Mouse (Mus musculus) midbrain, embryonic 11.5 days (tissue): ENCODE measurements around the gene Msl2. TPM values are rescaled to one million over a fixed set of nuclear protein-coding genes. Genes with fewer than 3 reads are reported as not detected.

ENCODE experiments used
- ATAC-seq: fragments of 200-750 bp; cut with Nextera tagmentation; 2 replicates; pipeline ENCODE4 v1.8.0; 2017; ENCODE audit warnings: moderate TSS enrichment, moderate library complexity; ENCODE audit not compliant: low FRiP score
- DNase-seq: peaks from one replicate; pipeline ENCODE4 v3.0.0; 2015; ENCODE audit warnings: low spot score; ENCODE audit errors: missing footprints
- H3K27ac ChIP-seq: fragments of 300-500 bp; sonication (generic); 2 replicates; pipeline ENCODE4 v1.5.1; 2014; ENCODE audit warnings: low read depth, low read length
- H3K27me3 ChIP-seq: fragments of 300-500 bp; sonication (generic); 2 replicates; pipeline ENCODE4 v1.6.1; 2014; ENCODE audit warnings: mild to moderate bottlenecking, low read length, moderate library complexity, mixed read lengths; ENCODE audit not compliant: control insufficient read depth, insufficient read depth
- H3K36me3 ChIP-seq: fragments of 300-500 bp; sonication (generic); 2 replicates; pipeline ENCODE4 v1.6.1; 2014; ENCODE audit warnings: mild to moderate bottlenecking, low read length, moderate library complexity, mixed read lengths; ENCODE audit not compliant: control insufficient read depth, insufficient read depth
- H3K4me1 ChIP-seq: fragments of 300-500 bp; sonication (generic); 2 replicates; pipeline ENCODE4 v1.6.1; 2014; ENCODE audit warnings: low read length; ENCODE audit not compliant: control insufficient read depth, insufficient read depth
- H3K4me2 ChIP-seq: fragments of 300-500 bp; sonication (generic); 2 replicates; pipeline ENCODE4 v1.6.1; 2014; ENCODE audit warnings: mild to moderate bottlenecking, moderate library complexity
- H3K4me3 ChIP-seq: fragments of 300-500 bp; sonication (generic); 2 replicates; pipeline ENCODE4 v1.5.1; 2014; ENCODE audit warnings: low read depth, low read length
- H3K9ac ChIP-seq: fragments of 300-500 bp; sonication (generic); 2 replicates; pipeline ENCODE4 v1.6.1; 2014; ENCODE audit warnings: low read length
- H3K9me3 ChIP-seq: fragments of 300-500 bp; sonication (generic); 2 replicates; pipeline ENCODE4 v1.6.1; 2016; ENCODE audit warnings: low read length; ENCODE audit not compliant: control insufficient read depth
- WGBS: fragments of 180-500 bp; shearing (Covaris S2); extraction: QIAGEN DNeasy Blood & Tissue Kit; methylation state at CpG from one replicate; pipeline ENCODE4 v1.1.7; 2014; 5-methylcytosine and 5-hydroxymethylcytosine counted together
- polyA plus RNA-seq: library from polyadenylated mRNA; unstranded; fragments of >200 nt; fragmentation: Nextera tagmentation; extraction: Ambion mirVana; gene quantifications from 2 replicates; pipeline ENCODE4 v1.2.1, GENCODE M21; 2014

Gene Msl2
- polyA plus RNA-seq, 1 experiment from 2014 or later: 6.0 TPM

GRCm38 (mm10) chr9:101104931-101105330 is 31.0 kb downstream of the Msl2 start:
- DNase-seq (peak; percentile 49), ATAC-seq (no peak)
- Histone ChIP-seq H3K27ac (no peak overlapping the region), H3K4me2 (no peak overlapping the region), H3K9me3 (no peaks in the 10 kb centered on the region), H3K9ac (no peak overlapping the region), H3K4me1 (no peaks in the 10 kb centered on the region), H3K27me3 (no peaks in the 10 kb centered on the region), H3K36me3 (peaks cover 7% of the 10 kb centered on the region; the same call in 1 of the 2 replicates), H3K4me3 (no peak overlapping the region)
- 89% methylated on average over 11 of the region's 11 CpGs for WGBS

- WGBS: 96% methylated on average over 6 of the region's 6 CpGs
- H3K4me3 ChIP-seq: no peak overlapping the region
- H3K4me2 ChIP-seq: no peak overlapping the region
- H3K9me3 ChIP-seq: no peaks in the 10 kb centered on the region
- H3K27ac ChIP-seq: no peak overlapping the region
- peaks cover 7% of the 10 kb centered on the region; the same call in 1 of the 2 replicates for H3K36me3 ChIP-seq
- DNase-seq: peak; percentile 71
- no peak for ATAC-seq
- no peak overlapping the region for H3K9ac ChIP-seq
- H3K27me3 ChIP-seq: no peaks in the 10 kb centered on the region
- no peaks in the 10 kb centered on the region for H3K4me1 ChIP-seq
Observed at GRCm38 (mm10) chr9:101105735-101106134, 31.8 kb downstream of the Msl2 start.

GRCm38 (mm10) chr9:101107386-101107785 is 33.5 kb downstream of the Msl2 start:
- Histone ChIP-seq H3K4me2 (no peak overlapping the region), H3K9ac (no peak overlapping the region), H3K36me3 (peaks cover 5% of the 10 kb centered on the region; the same call in 1 of the 2 replicates), H3K27me3 (no peaks in the 10 kb centered on the region), H3K9me3 (no peaks in the 10 kb centered on the region; the same call in 1 of the 2 replicates), H3K27ac (no peak overlapping the region), H3K4me1 (no peaks in the 10 kb centered on the region), H3K4me3 (no peak overlapping the region)
- 83% methylated on average over 3 of the region's 3 CpGs for WGBS
- no peak for DNase-seq
- ATAC-seq: no peak

- H3K36me3 ChIP-seq: peaks cover 5% of the 10 kb centered on the region; the same call in 1 of the 2 replicates
- H3K27ac ChIP-seq: no peak overlapping the region
- DNase-seq (peak; percentile 72), ATAC-seq (no peak)
- no peaks in the 10 kb centered on the region for H3K4me1 ChIP-seq
- H3K27me3 ChIP-seq: no peaks in the 10 kb centered on the region
- no peak overlapping the region for H3K4me2 ChIP-seq
- H3K4me3 ChIP-seq: no peak overlapping the region
- 69% methylated on average over 3 of the region's 3 CpGs for WGBS
- H3K9ac ChIP-seq: no peak overlapping the region
- H3K9me3 ChIP-seq: no peaks in the 10 kb centered on the region; the same call in 1 of the 2 replicates
Observed at GRCm38 (mm10) chr9:101110013-101110412, 36.1 kb downstream of the Msl2 start.

- WGBS: 81% methylated on average over 4 of the region's 4 CpGs
- H3K4me1 ChIP-seq: no peaks in the 10 kb centered on the region
- H3K9ac ChIP-seq: no peak overlapping the region
- no peak overlapping the region for H3K4me2 ChIP-seq
- no peak for DNase-seq
- H3K27ac ChIP-seq: no peak overlapping the region
- no peaks in the 10 kb centered on the region for H3K36me3 ChIP-seq
- no peak overlapping the region for H3K4me3 ChIP-seq
- no peaks in the 10 kb centered on the region; the same call in 1 of the 2 replicates for H3K9me3 ChIP-seq
- ATAC-seq: no peak
- no peaks in the 10 kb centered on the region for H3K27me3 ChIP-seq
Observed at GRCm38 (mm10) chr9:101113317-101113716, 39.4 kb downstream of the Msl2 start.

GRCm38 (mm10) chr9:101114182-101114884 is 40.4 kb downstream of the Msl2 start:
- no peaks in the 10 kb centered on the region; the same call in 1 of the 2 replicates for H3K9me3 ChIP-seq
- H3K4me2 ChIP-seq: no peak overlapping the region
- 92% methylated on average over 8 of the region's 8 CpGs for WGBS
- no peaks in the 10 kb centered on the region for H3K4me1 ChIP-seq
- ATAC-seq: no peak
- H3K36me3 ChIP-seq: no peaks in the 10 kb centered on the region
- H3K4me3 ChIP-seq: no peak overlapping the region
- no peak overlapping the region for H3K27ac ChIP-seq
- no peak overlapping the region for H3K9ac ChIP-seq
- H3K27me3 ChIP-seq: no peaks in the 10 kb centered on the region
- no peak for DNase-seq

GRCm38 (mm10) chr9:101143635-101144034 is 69.7 kb downstream of the Msl2 start:
- Histone ChIP-seq H3K27ac (no peak overlapping the region), H3K9ac (no peak overlapping the region), H3K27me3 (no peaks in the 10 kb centered on the region), H3K9me3 (no peaks in the 10 kb centered on the region), H3K4me1 (no peaks in the 10 kb centered on the region), H3K36me3 (no peaks in the 10 kb centered on the region), H3K4me2 (no peak overlapping the region), H3K4me3 (no peak overlapping the region)
- 97% methylated on average over 4 of the region's 4 CpGs for WGBS
- ATAC-seq (no peak), DNase-seq (no peak)

- Histone ChIP-seq H3K27ac (no peak overlapping the region), H3K36me3 (no peaks in the 10 kb centered on the region), H3K9me3 (no peaks in the 10 kb centered on the region), H3K4me1 (no peaks in the 10 kb centered on the region), H3K4me2 (no peak overlapping the region), H3K4me3 (no peak overlapping the region), H3K27me3 (no peaks in the 10 kb centered on the region), H3K9ac (no peak overlapping the region)
- ATAC-seq (no peak), DNase-seq (no peak)
- 79% methylated on average over 5 of the region's 5 CpGs for WGBS
Observed at GRCm38 (mm10) chr9:101152872-101153271, 79.0 kb downstream of the Msl2 start.
